Mouse (Mus musculus): ENCODE results near the gene Stk32c.

Stk32c gene

GRCm38 (mm10) chr7:139228447-139229171, 15.5 kb upstream of the Stk32c start:
- no peak for DNase-seq (ENCODE audit: low read depth, low spot score)

GRCm38 (mm10) chr7:139226416-139226815, 13.3 kb upstream of the Stk32c start:
- no peak for DNase-seq (ENCODE audit: low read depth, low spot score)

GRCm38 (mm10) chr7:139224725-139225124, 11.6 kb upstream of the Stk32c start:
- DNase-seq (ENCODE audit: low read depth, low spot score), result no peak

GRCm38 (mm10) chr7:139224070-139224469, 11.0 kb upstream of the Stk32c start:
- no peak for DNase-seq (ENCODE audit: low read depth, low spot score)

- no peak for DNase-seq (ENCODE audit: low read depth, low spot score)
These were observed 9.2 kb upstream of the Stk32c start for GRCm38 (mm10) chr7:139222341-139222740.

GRCm38 (mm10) chr7:139221856-139222255, 8.7 kb upstream of the Stk32c start:
- DNase-seq (ENCODE audit: low read depth, low spot score), result no peak

GRCm38 (mm10) chr7:139221072-139221471, 8.0 kb upstream of the Stk32c start:
- DNase-seq (ENCODE audit: low read depth, low spot score), result no peak

GRCm38 (mm10) chr7:139220303-139220702, 7.2 kb upstream of the Stk32c start:
- DNase-seq (ENCODE audit: low read depth, low spot score), result no peak

GRCm38 (mm10) chr7:139219486-139219885, 6.4 kb upstream of the Stk32c start:
- no peak for DNase-seq (ENCODE audit: low read depth, low spot score)

- no peak for DNase-seq (ENCODE audit: low read depth, low spot score)
These were observed 5.7 kb upstream of the Stk32c start for GRCm38 (mm10) chr7:139218641-139219415.

GRCm38 (mm10) chr7:139217046-139217445, 3.9 kb upstream of the Stk32c start:
- no peak for DNase-seq (ENCODE audit: low read depth, low spot score)

GRCm38 (mm10) chr7:139216464-139216863, 3.4 kb upstream of the Stk32c start:
- DNase-seq (ENCODE audit: low read depth, low spot score), result no peak

GRCm38 (mm10) chr7:139215946-139216345, 2.8 kb upstream of the Stk32c start:
- no peak for DNase-seq (ENCODE audit: low read depth, low spot score)

GRCm38 (mm10) chr7:139215516-139215915, 2.4 kb upstream of the Stk32c start:
- no peak for DNase-seq (ENCODE audit: low read depth, low spot score)

- no peak for DNase-seq (ENCODE audit: low read depth, low spot score)
These were observed 1.7 kb upstream of the Stk32c start for GRCm38 (mm10) chr7:139214596-139215340.

- no peak for DNase-seq (ENCODE audit: low read depth, low spot score)
These were observed 1.1 kb upstream of the Stk32c start for GRCm38 (mm10) chr7:139214160-139214559.

GRCm38 (mm10) chr7:139213751-139214150, 644 bp upstream of the Stk32c start:
- DNase-seq (ENCODE audit: low read depth, low spot score), result no peak

GRCm38 (mm10) chr7:139211761-139212160, 1.3 kb downstream of the Stk32c start:
- DNase-seq (ENCODE audit: low read depth, low spot score), result no peak

GRCm38 (mm10) chr7:139208773-139209095, 4.4 kb downstream of the Stk32c start:
- no peak for DNase-seq (ENCODE audit: low read depth, low spot score)

GRCm38 (mm10) chr7:139208023-139208772, 4.9 kb downstream of the Stk32c start:
- DNase-seq (ENCODE audit: low read depth, low spot score), result peak; percentile 27

- DNase-seq (ENCODE audit: low read depth, low spot score), result no peak
These were observed 11.9 kb downstream of the Stk32c start for GRCm38 (mm10) chr7:139201209-139201608.

GRCm38 (mm10) chr7:139200108-139200507, 13.0 kb downstream of the Stk32c start:
- DNase-seq (ENCODE audit: low read depth, low spot score), result no peak
